Mouse (Mus musculus) adrenal gland, adult 18-20 months (tissue): ENCODE measurements at regions not wholly inside any gene's neighbourhood (a gene's known extent, or its start where the extent isn't known, plus 50 kb on each side); places are given as distances from the start of the nearest gene placed in this dataset.
A peak's percentile ranks its signal among the peaks of the same experiment; 100 is the strongest.
"Not testable (repeated sequence)": the region's sequence is repeated elsewhere in the genome, so short reads cannot be mapped to it uniquely, and the experiment has no call there.

Experiments
- DNase-seq, 2 experiments: peaks; one replicate each; pipeline ENCODE4 v3.0.0; 2021 to 2022; ENCODE audit warnings: low spot score in 2 of 2

GRCm38 (mm10) chr14:19327321-19327720, 91.4 kb downstream of the Gm21738 start:
- no peak for DNase-seq

- DNase-seq = no peak
Measured at GRCm38 (mm10) chr14:19311614-19312013, 107.1 kb downstream of the Gm21738 start.

- not testable (repeated sequence) for DNase-seq
Measured at GRCm38 (mm10) chr14:19302859-19303258, 115.9 kb downstream of the Gm21738 start.

GRCm38 (mm10) chr14:19279096-19279495, 139.6 kb downstream of the Gm21738 start:
- no peak for DNase-seq

- DNase-seq = peak; percentile 67 to 74
Measured at GRCm38 (mm10) chr14:19277777-19278385, 140.8 kb downstream of the Gm21738 start.
